Mouse (Mus musculus) ovary, adult 10 weeks (tissue): ENCODE data around the gene Anapc15-ps. TPM values are rescaled to one million over a fixed set of nuclear protein-coding genes. Genes with fewer than 3 reads are reported as not detected.

Source experiments
- polyA plus RNA-seq: library from polyadenylated mRNA; stranded (reverse); fragments of 350-450 nt; fragmentation: Illumina TruSeq; extraction: RNeasy Lipid Tissue Mini Kit (QIAGEN cat#74804); gene quantifications from one replicate; pipeline ENCODE4 v1.2.3, GENCODE M21; 2014

Anapc15-ps gene
- not detected for polyA plus RNA-seq

GRCm38 (mm10) chr10:95673351-95673750 lies at the start of gene Anapc15-ps:
Anapc15-ps (minus strand) TSS chr10:95673451.

Other genes with a start within 250 kb of the Anapc15-ps start
- gene Mrpl42, start 171.5 kb downstream of the Anapc15-ps start, polyA plus RNA-seq: 152 TPM
- gene Ube2n, start 158.3 kb downstream of the Anapc15-ps start, polyA plus RNA-seq: 769 TPM
- gene Nudt4, start 109.3 kb downstream of the Anapc15-ps start, polyA plus RNA-seq: 451 TPM
- not detected for gene Gm33543, start 169.5 kb upstream of the Anapc15-ps start, polyA plus RNA-seq